Mouse (Mus musculus) CH12.LX (cell line): Measurements from ENCODE around the gene Phc2. TPM values are rescaled to one million over a fixed set of nuclear protein-coding genes. Genes with fewer than 3 reads are reported as not detected.
A peak's percentile ranks its signal among the peaks of the same experiment; 100 is the strongest.
"Not testable (repeated sequence)": the region's sequence is repeated elsewhere in the genome, so short reads cannot be mapped to it uniquely, and the experiment has no call there.

Source experiments
- DNase-seq: peaks from one replicate; pipeline ENCODE4 v3.0.0-alpha.2; 2013; ENCODE audit errors: extremely low read depth
- H3K27ac ChIP-seq: 2 replicates; pipeline ENCODE4 v1.5.1; 2012; ENCODE audit warnings: low read depth, mild to moderate bottlenecking, control low read depth, moderate library complexity; ENCODE audit not compliant: insufficient read depth
- H3K27me3 ChIP-seq: replicated peaks from 2 replicates; pipeline ENCODE3; 2012; ENCODE audit warnings: inconsistent platforms
- H3K36me3 ChIP-seq, 2 experiments: replicated peaks in 1 of 2; 2 replicates each; pipeline versions ENCODE3 to v1.6.1; 2012; ENCODE audit warnings: inconsistent platforms in 1 of 2, low read length in 1 of 2, mild to moderate bottlenecking in 1 of 2, mixed read lengths in 1 of 2, moderate library complexity in 1 of 2; ENCODE audit not compliant: control insufficient read depth in 1 of 2, insufficient read depth in 1 of 2
- H3K4me1 ChIP-seq, 2 experiments: 2 replicates each; pipeline ENCODE4 v1.6.1; 2012; ENCODE audit warnings: inconsistent platforms in 1 of 2, moderate library complexity in 1 of 2; ENCODE audit not compliant: insufficient read depth in 2 of 2, control insufficient read depth in 1 of 2
- H3K4me2 ChIP-seq: 2 replicates; pipeline ENCODE4 v1.6.1; 2012; ENCODE audit warnings: low read depth, mild to moderate bottlenecking, control low read depth; ENCODE audit not compliant: poor library complexity, insufficient read depth, severe bottlenecking
- H3K4me3 ChIP-seq, 3 experiments: fragments of 150-350 bp in 1 of 3; sonication (generic) in 1 of 3; replicated peaks in 1 of 3; 2 replicates each; pipeline versions ENCODE3 to v1.5.1; 2011 to 2012; ENCODE audit warnings: low read depth in 2 of 3, low read length in 2 of 3, mild to moderate bottlenecking in 2 of 3, moderate library complexity in 2 of 3, control low read depth in 1 of 3, improper control_type of control experiment in 1 of 3, inconsistent platforms in 1 of 3, mixed read lengths in 1 of 3; ENCODE audit not compliant: poor library complexity in 1 of 3
- H3K79me2 ChIP-seq: replicated peaks from 2 replicates; pipeline ENCODE4 v1.6.1; 2012; ENCODE audit warnings: mild to moderate bottlenecking, moderate library complexity; ENCODE audit not compliant: control insufficient read depth, poor library complexity, insufficient read depth, severe bottlenecking; ENCODE audit errors: extremely low read depth
- H3K9ac ChIP-seq: 2 replicates; pipeline ENCODE4 v1.6.1; 2012; ENCODE audit warnings: low read depth, mild to moderate bottlenecking, control low read depth, moderate library complexity; ENCODE audit not compliant: insufficient read depth
- H3K9me3 ChIP-seq: replicated peaks from 2 replicates; pipeline ENCODE3; 2012; ENCODE audit warnings: low read length, inconsistent platforms, mixed read lengths
- EP300 ChIP-seq: IDR thresholded peaks from 2 replicates; pipeline ENCODE4 v1.6.1; 2011; ENCODE audit warnings: low read length, improper control_type of control experiment
- IRF4 ChIP-seq: IDR thresholded peaks from 2 replicates; pipeline ENCODE4 v1.6.1; 2014; ENCODE audit warnings: low read depth, mild to moderate bottlenecking, inconsistent platforms, low read length, improper control_type of control experiment
- JUND ChIP-seq: conservative IDR thresholded peaks from 2 replicates; pipeline ENCODE4 v1.6.1; 2011; ENCODE audit warnings: low read depth, low read length, improper control_type of control experiment
- KAT2A ChIP-seq: IDR thresholded peaks from 2 replicates; pipeline ENCODE4 v1.6.1; 2012; ENCODE audit warnings: low read length, improper control_type of control experiment, inconsistent platforms; ENCODE audit not compliant: insufficient replicate concordance
- PAX5 ChIP-seq: IDR thresholded peaks from 2 replicates; pipeline ENCODE4 v1.6.1; 2012; ENCODE audit warnings: low read length, inconsistent platforms, mixed read lengths
- POLR2AphosphoS2 ChIP-seq: IDR thresholded peaks from 2 replicates; pipeline ENCODE4 v1.6.1; 2011; ENCODE audit warnings: low read depth, low read length, improper control_type of control experiment
- RAD21 ChIP-seq: IDR thresholded peaks from 2 replicates; pipeline ENCODE4 v1.6.1; 2011; ENCODE audit warnings: low read depth, mild to moderate bottlenecking, low read length, improper control_type of control experiment, moderate library complexity
- TBP ChIP-seq: conservative IDR thresholded peaks from 2 replicates; pipeline ENCODE4 v1.6.1; 2011; ENCODE audit warnings: low read depth, low read length, improper control_type of control experiment
- TCF12 ChIP-seq: IDR thresholded peaks from 2 replicates; pipeline ENCODE4 v1.6.1; 2014; ENCODE audit warnings: low read depth, mild to moderate bottlenecking, inconsistent platforms, low read length, improper control_type of control experiment
- ZKSCAN1 ChIP-seq: IDR thresholded peaks from 2 replicates; pipeline ENCODE4 v1.6.1; 2012; ENCODE audit warnings: low read depth, inconsistent platforms, low read length, improper control_type of control experiment, borderline replicate concordance
- ZMIZ1 ChIP-seq: IDR thresholded peaks from 2 replicates; pipeline ENCODE4 v1.6.1; 2012; ENCODE audit warnings: low read depth, mild to moderate bottlenecking, inconsistent platforms, low read length, improper control_type of control experiment
- ZNF384 ChIP-seq: IDR thresholded peaks from 2 replicates; pipeline ENCODE4 v1.6.1; 2012; ENCODE audit warnings: low read depth, low read length, improper control_type of control experiment, inconsistent platforms
- dilution Hi-C: fragments of 300-500 bp; cut with MboI; formaldehyde crosslinking; loops from 2 replicates; pipeline ENCODE4 v1.14.3; 2020; ENCODE audit warnings: low sequenced_read_pairs; ENCODE audit not compliant: extremely low pct_unique_long_range_greater_than_20kb, extremely low pct_ligation_motif_present
- in situ Hi-C: fragments of 300-500 bp; cut with MboI; formaldehyde crosslinking; loops from 3 replicates; pipeline ENCODE4 v1.14.3; 2019; ENCODE audit warnings: low sequenced_read_pairs, low pct_ligation_motif_present, low pct_unique_long_range_greater_than_20kb, mixed read lengths
- polyA plus RNA-seq: library from polyadenylated mRNA; unstranded; fragments of >175 nt; gene quantifications from 2 replicates; pipeline ENCODE4 v1.2.1, GENCODE M21; 2012; ENCODE audit warnings: low read depth; ENCODE audit not compliant: insufficient read length
- total RNA-seq, 2 experiments: library from RNA; depleted of rRNA; stranded (reverse); fragments of 300-350 nt in 1 of 2; fragments of >200 nt in 1 of 2; gene quantifications; 2 replicates each; pipeline ENCODE4 v1.2.3; 2012 to 2014

The Phc2 gene
- total and polyA plus RNA-seq, 3 experiments: 24.1 to 53.2 (median 29.6) TPM

GRCm38 (mm10) chr4:128661063-128661462 is 6.6 kb downstream of the Phc2 start:
- H3K79me2 ChIP-seq: no peaks in the 10 kb centered on the region
- H3K4me3 ChIP-seq: no peak overlapping the region
- H3K9ac ChIP-seq: no peak overlapping the region
- dilution Hi-C loops (no loop called here), in situ Hi-C loops (no loop called here)
- H3K36me3 ChIP-seq: no peaks in the 10 kb centered on the region
- TF ChIP-seq ZMIZ1 (no peak), TCF12 (peak; percentile 96), EP300 (peak; percentile 67), JUND (no peak), IRF4 (peak; percentile 23; the same call in 1 of the 2 replicates), POLR2AphosphoS2 (no peak)
- no peak overlapping the region for H3K27ac ChIP-seq
- no peak for DNase-seq
- H3K9me3 ChIP-seq: no peaks in the 10 kb centered on the region
- H3K4me1 ChIP-seq: peaks cover 28 to 80% of the 10 kb centered on the region in 2 experiments
- no peak overlapping the region for H3K4me2 ChIP-seq
- no peaks in the 10 kb centered on the region for H3K27me3 ChIP-seq

DNA sequence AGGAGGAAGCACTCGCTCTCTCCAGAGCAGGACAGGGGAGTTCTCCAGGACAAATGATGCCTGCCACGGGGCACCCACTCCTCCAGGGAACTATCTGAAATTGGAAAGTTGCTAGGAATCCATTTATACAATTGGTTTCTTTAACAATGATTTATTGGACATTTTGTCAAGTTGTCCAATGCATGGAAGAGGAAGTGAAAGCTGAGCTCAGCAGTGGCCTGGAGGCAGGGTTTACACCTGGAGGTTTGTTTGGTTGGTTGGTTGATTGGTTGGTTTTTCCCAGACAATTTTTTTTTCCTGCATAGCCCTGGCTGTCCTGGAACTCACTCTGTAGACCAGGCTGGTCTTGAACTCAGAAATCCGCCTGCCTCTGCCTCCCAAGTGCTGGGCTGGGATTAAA is 9.5 kb downstream of the Phc2 start:
- dilution Hi-C loops: no loop called here

GRCm38 (mm10) chr4:128666362-128666761 is 11.9 kb downstream of the Phc2 start:
- H3K4me2 ChIP-seq, H3K9ac ChIP-seq, DNase-seq, H3K79me2 ChIP-seq, dilution Hi-C loops, in situ Hi-C loops, H3K4me3 ChIP-seq, H3K27me3 ChIP-seq, H3K9me3 ChIP-seq, H3K27ac ChIP-seq, H3K36me3 ChIP-seq: not testable (repeated sequence)
- peaks cover 24 to 68% of the 10 kb centered on the region in 2 experiments for H3K4me1 ChIP-seq

More for the DNA sequence above, 9.5 kb downstream of the Phc2 start:
- Histone ChIP-seq H3K4me2 (no peak overlapping the region), H3K9ac (no peak overlapping the region), H3K36me3 (no peaks in the 10 kb centered on the region), H3K9me3 (no peaks in the 10 kb centered on the region), H3K4me3 (no peak overlapping the region), H3K79me2 (no peaks in the 10 kb centered on the region), H3K4me1 (peaks cover 28 to 70% of the 10 kb centered on the region in 2 experiments), H3K27ac (no peak overlapping the region), H3K27me3 (no peaks in the 10 kb centered on the region)
- TF ChIP-seq ZNF384 (0 out of 2 replicates have a peak, but pooled peaks have one; percentile 42), TCF12 (0 out of 2 replicates have a peak, but pooled peaks have one; percentile 55), PAX5 (no peak), RAD21 (no peak), IRF4 (peak; percentile 77), EP300 (peak; percentile 79), KAT2A (no peak), TBP (no peak), ZKSCAN1 (no peak)
- DNase-seq: no peak
- in situ Hi-C loops: no loop called here

GRCm38 (mm10) chr4:128667195-128667594 is 12.7 kb downstream of the Phc2 start:
- H3K79me2 ChIP-seq, dilution Hi-C loops, H3K27me3 ChIP-seq, H3K9ac ChIP-seq, DNase-seq, H3K4me2 ChIP-seq, H3K36me3 ChIP-seq, in situ Hi-C loops, H3K9me3 ChIP-seq, H3K4me3 ChIP-seq, H3K27ac ChIP-seq: not testable (repeated sequence)
- H3K4me1 ChIP-seq: peaks cover 18 to 61% of the 10 kb centered on the region in 2 experiments
